Mouse (Mus musculus) liver, embryonic 14.5 days (tissue): ENCODE data around the gene Tac1.

Experiments
- CTCF ChIP-seq: IDR thresholded peaks from 2 replicates; pipeline ENCODE4 v1.5.1; 2016; ENCODE audit warnings: antibody characterized with exemption, low read depth, control low read depth
- EP300 ChIP-seq: IDR thresholded peaks from 2 replicates; pipeline ENCODE4 v1.6.1; 2016; ENCODE audit warnings: antibody characterized with exemption, low read depth

DNA sequence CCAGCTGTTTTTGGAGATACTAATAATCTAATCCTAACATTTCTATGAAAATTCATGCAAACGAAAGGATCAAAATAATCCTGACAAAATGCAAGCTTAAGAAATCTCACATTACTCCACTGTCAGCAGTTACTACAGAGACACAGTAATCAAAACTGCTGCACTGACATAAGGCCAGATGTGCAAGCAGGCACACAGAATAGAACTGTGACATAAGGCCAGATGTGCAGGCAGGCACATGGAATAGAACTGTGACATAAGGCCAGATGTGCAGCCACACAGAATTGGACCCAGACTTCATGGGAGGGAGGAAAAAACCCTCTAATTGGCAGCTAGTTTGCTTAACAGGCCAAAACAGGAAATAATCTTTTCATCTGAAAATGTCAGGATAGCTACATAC lies 16.5 kb downstream of the Tac1 start:
- TF ChIP-seq CTCF (no peak), EP300 (no peak)
